ENCODE assay signal across 9 mouse cellular contexts in the genomic region with DNA sequence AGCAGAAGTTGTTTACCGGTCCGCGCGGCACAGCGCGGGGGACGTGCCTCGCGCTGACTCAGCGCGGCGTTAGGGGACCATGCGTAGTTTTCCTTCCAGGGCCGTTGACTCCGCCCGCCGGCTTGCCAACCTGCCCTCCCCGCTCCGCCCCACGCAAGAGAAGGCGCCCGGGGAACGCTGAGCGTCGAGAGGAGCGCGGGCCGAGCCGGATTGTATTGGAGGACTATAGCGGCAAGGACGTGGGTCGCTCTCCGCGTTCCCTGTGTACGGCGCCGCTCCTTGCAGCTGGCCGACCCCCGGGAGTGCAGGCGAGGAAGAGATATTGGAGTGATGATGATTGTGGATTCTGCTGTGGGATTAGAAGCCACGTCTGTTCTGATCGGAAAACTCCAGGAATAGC. TPM values are rescaled to one million over a fixed set of nuclear protein-coding genes. Genes with fewer than 3 reads are reported as not detected.
A peak's percentile ranks its signal among the peaks of the same experiment; 100 is the strongest.
DNase-seq lines count a peak whose midpoint lies in the region; ATAC-seq lines count a peak whose summit lies in the region.
"Had no signal": no experiment of that assay in that cellular context is flagged by ENCODE, and none has a peak within 500 bp of the region (broad histone marks: within the 10 kb centered on the region; RNA-seq: fewer than 3 reads in every experiment).

No protein-coding gene starts in this region.

- H3K36me3 ChIP-seq in heart, embryonic 16.5 days (ENCODE audit: control insufficient read depth, insufficient read depth) = no peaks in the 10 kb centered on the region
- no peaks in the 10 kb centered on the region for H3K36me3 ChIP-seq in hindbrain, embryonic 14.5 days (replicated peaks; ENCODE audit: control insufficient read depth, insufficient read depth)
- H3K36me3 ChIP-seq in midbrain, embryonic 16.5 days (ENCODE audit: control insufficient read depth, insufficient read depth, low read length) = no peaks in the 10 kb centered on the region

- no peak overlapping the region for H3K9ac ChIP-seq in heart, embryonic 16.5 days (ENCODE audit: low read length)
- no peak overlapping the region for H3K9ac ChIP-seq in hindbrain, embryonic 14.5 days
- no peak overlapping the region for H3K9ac ChIP-seq in midbrain, embryonic 16.5 days (ENCODE audit: low read depth, low read length)

- no peak for ATAC-seq in heart, embryonic 16.5 days (replicated peaks; ENCODE audit: extremely low read depth, insufficient read depth, low FRiP score)
- no peak for ATAC-seq in hindbrain, embryonic 14.5 days (ENCODE audit: low FRiP score)
- ATAC-seq in midbrain, embryonic 16.5 days = no peak
- ATAC-seq in megakaryocyte-erythroid progenitor cell, adult 5-6 weeks (replicated peaks; ENCODE audit: low FRiP score, low TSS enrichment, poor library complexity, severe bottlenecking) = no peak

- intact Hi-C loops in left cerebral cortex, postnatal 36 days (cut with DNase I) = no loop called here

- no peaks in the 10 kb centered on the region for H3K4me1 ChIP-seq in heart, embryonic 16.5 days (ENCODE audit: control insufficient read depth, insufficient read depth, low read length)
- H3K4me1 ChIP-seq in hindbrain, embryonic 14.5 days (replicated peaks; ENCODE audit: control insufficient read depth, insufficient read depth, low read length) = no peaks in the 10 kb centered on the region
- no peaks in the 10 kb centered on the region for H3K4me1 ChIP-seq in midbrain, embryonic 16.5 days (ENCODE audit: control insufficient read depth, insufficient read depth, low read length)

- 28% methylated on average over 42 of the region's 42 CpGs for WGBS in heart, embryonic 16.5 days
- WGBS in hindbrain, embryonic 14.5 days = 32% methylated on average over 41 of the region's 42 CpGs
- 35% methylated on average over 42 of the region's 42 CpGs for WGBS in midbrain, embryonic 16.5 days

- H3K4me3 ChIP-seq in heart, embryonic 16.5 days (ENCODE audit: low read length) = peak overlapping the region; percentile 29; the same call in 1 of the 2 replicates
- peak overlapping the region; percentile 19; the same call in 1 of the 2 replicates for H3K4me3 ChIP-seq in hindbrain, embryonic 14.5 days (replicated peaks; ENCODE audit: low read length)
- H3K4me3 ChIP-seq in midbrain, embryonic 16.5 days (ENCODE audit: low read depth, low read length) = peak overlapping the region; percentile 13; the same call in 1 of the 2 replicates

- peaks cover 3% of the 10 kb centered on the region; the same call in 1 of the 2 replicates for H3K9me3 ChIP-seq in heart, embryonic 16.5 days (replicated peaks; ENCODE audit: control insufficient read depth, low read length)
- H3K9me3 ChIP-seq in hindbrain, embryonic 14.5 days (ENCODE audit: control insufficient read depth, low read length) = peaks cover 24% of the 10 kb centered on the region; the same call in 1 of the 2 replicates
- H3K9me3 ChIP-seq in midbrain, embryonic 16.5 days (replicated peaks; ENCODE audit: control insufficient read depth, low read length, poor library complexity, severe bottlenecking) = peaks cover 5% of the 10 kb centered on the region; the same call in 1 of the 2 replicates

- DNase-seq in heart, adult 11 months = no peak
- DNase-seq in embryo, embryonic 10 days (ENCODE audit: low spot score) = peak; percentile 3
- no peak for DNase-seq in hindbrain, embryonic 14.5 days (ENCODE audit: low spot score)
- DNase-seq in left cerebral cortex, postnatal 36 days (ENCODE audit: low spot score in 2 of 2) = no peak
- DNase-seq in ovary, adult 18-20 months (ENCODE audit: low spot score) = no peak
- DNase-seq: heart, adult 18-20 months had no signal

- H3K4me2 ChIP-seq in heart, embryonic 16.5 days (ENCODE audit: low read depth, low read length) = peak overlapping the region; percentile 41
- H3K4me2 ChIP-seq in hindbrain, embryonic 14.5 days (replicated peaks) = peak overlapping the region; percentile 32; the same call in 1 of the 2 replicates
- H3K4me2 ChIP-seq in midbrain, embryonic 16.5 days (ENCODE audit: low read length) = peak overlapping the region; percentile 41

- no peaks in the 10 kb centered on the region for H3K27me3 ChIP-seq in heart, embryonic 16.5 days (ENCODE audit: control insufficient read depth, insufficient read depth, low read length)
- H3K27me3 ChIP-seq in hindbrain, embryonic 14.5 days (ENCODE audit: control insufficient read depth, insufficient read depth, low read length) = no peaks in the 10 kb centered on the region
- no peaks in the 10 kb centered on the region for H3K27me3 ChIP-seq in midbrain, embryonic 16.5 days (ENCODE audit: control insufficient read depth, insufficient read depth, low read depth, low read length)

- H3K27ac ChIP-seq in heart, embryonic 16.5 days (ENCODE audit: low read length) = no peak overlapping the region
- H3K27ac ChIP-seq in hindbrain, embryonic 14.5 days = no peak overlapping the region
- H3K27ac ChIP-seq in midbrain, embryonic 16.5 days (ENCODE audit: low read length) = no peak overlapping the region

RNA-seq across cellular contexts. Expression of gene Cd209c, which starts 39.7 kb away (rescaled TPM):
- polyA plus RNA-seq in heart, embryonic 16.5 days (2015; fragmentation: Nextera tagmentation; extraction: Ambion mirVana) = 0.21 and 0.38 TPM in 2 replicates
- 0.43 and 0.58 TPM in 2 replicates for polyA plus RNA-seq in hindbrain, embryonic 14.5 days (2014; fragmentation: Nextera tagmentation; extraction: Ambion mirVana)
- polyA plus RNA-seq in midbrain, embryonic 16.5 days (2015; fragmentation: Nextera tagmentation; extraction: Ambion mirVana) = 0.41 and 0.60 TPM in 2 replicates
- total RNA-seq in megakaryocyte-erythroid progenitor cell, adult 5-6 weeks (2014; fragmentation: Nextera tagmentation) = not detected in 2 replicates
- not detected in 2 replicates for total RNA-seq in megakaryocyte-erythroid progenitor cell, adult 5-6 weeks (2017)
- under 1 TPM in 1 of 2 experiments, not detected in 1; 0.34 TPM for total RNA-seq in left cerebral cortex, postnatal 36 days (2021)
